Mouse (Mus musculus) cerebellum, adult 9-11 months (tissue): Measurements from ENCODE around the gene Olfr1196.
"Not testable (repeated sequence)": the region's sequence is repeated elsewhere in the genome, so short reads cannot be mapped to it uniquely, and the experiment has no call there.

Experiments used
- DNase-seq: peaks from one replicate; pipeline ENCODE4 v3.0.0; 2022

Gene Olfr1196

GRCm38 (mm10) chr2:88704497-88704896 is at the start of gene Olfr1196:
TSS of gene Olfr1196 (minus strand) at chr2:88704597.
- no peak for DNase-seq

- no peak for DNase-seq
Measured at GRCm38 (mm10) chr2:88751270-88751669, 46.9 kb upstream of the Olfr1196 start, which contains the start of gene Olfr1198. TSS of gene Olfr1198 (minus strand) at chr2:88751370.

- DNase-seq: no peak
Measured at GRCm38 (mm10) chr2:88743379-88743778, 39.0 kb upstream of the Olfr1196 start.

- DNase-seq: no peak
Measured at GRCm38 (mm10) chr2:88732266-88732665, 27.9 kb upstream of the Olfr1196 start, which contains the start of gene Olfr1197. TSS of gene Olfr1197 (minus strand) at chr2:88732366.

GRCm38 (mm10) chr2:88689087-88689486 is 15.3 kb downstream of the Olfr1196 start, which contains the start of gene Olfr1195:
TSS of gene Olfr1195 (minus strand) at chr2:88689187.
- DNase-seq: no peak

- not testable (repeated sequence) for DNase-seq
Measured at GRCm38 (mm10) chr2:88675328-88675727, 29.1 kb downstream of the Olfr1196 start, which contains the start of gene Olfr1193. TSS of gene Olfr1193 (plus strand) at chr2:88675628.

- DNase-seq: no peak
Measured at GRCm38 (mm10) chr2:88648209-88648608, 56.2 kb downstream of the Olfr1196 start, which contains the start of gene Olfr1192-ps1. TSS of gene Olfr1192-ps1 (plus strand) at chr2:88648509.
